Mouse (Mus musculus): ENCODE results near the gene Olfr867. TPM values are rescaled to one million over a fixed set of nuclear protein-coding genes. Genes with fewer than 3 reads are reported as not detected.

Olfr867 gene
- polyA plus RNA-seq (2015; fragmentation: Nextera tagmentation; extraction: Ambion mirVana), result not detected in 2 replicates

GRCm38 (mm10) chr9:20057462-20057861, at the start of gene Olfr867:
Olfr867 (minus strand) TSS chr9:20057562.

GRCm38 (mm10) chr9:20098326-20098725, 41.0 kb upstream of the Olfr867 start, which contains the start of gene Olfr868:
Olfr868 (plus strand) TSS chr9:20098626.

GRCm38 (mm10) chr9:20027935-20028334, 29.4 kb downstream of the Olfr867 start, which contains the start of gene Olfr866:
Olfr866 (minus strand) TSS chr9:20028035.

Small RNA genes lying within 50 kb of the gene (microRNA-seq; reads per million reads assigned to microRNA genes)
- gene Gm26231 (not detected), gene Gm44395 (not detected)

Other genes with a start within 250 kb of the Olfr867 start
- gene Olfr860, start 207.8 kb downstream of the Olfr867 start, polyA plus RNA-seq (2015; fragmentation: Nextera tagmentation; extraction: Ambion mirVana), result not detected in 2 replicates
- gene Olfr862, start 169.6 kb downstream of the Olfr867 start, polyA plus RNA-seq (2015; fragmentation: Nextera tagmentation; extraction: Ambion mirVana), result not detected in 2 replicates
- 0.17 and 0.19 TPM in 2 replicates for gene Olfr77, start 140.7 kb downstream of the Olfr867 start, polyA plus RNA-seq (2015; fragmentation: Nextera tagmentation; extraction: Ambion mirVana)
- gene Olfr866, start 29.5 kb downstream of the Olfr867 start, polyA plus RNA-seq (2015; fragmentation: Nextera tagmentation; extraction: Ambion mirVana), result not detected in 2 replicates
- gene Olfr868, start 41.1 kb upstream of the Olfr867 start, polyA plus RNA-seq (2015; fragmentation: Nextera tagmentation; extraction: Ambion mirVana), result not detected in 2 replicates
- gene Olfr869, start 71.4 kb upstream of the Olfr867 start, polyA plus RNA-seq (2015; fragmentation: Nextera tagmentation; extraction: Ambion mirVana), result not detected in 2 replicates
- gene Olfr870, start 116.5 kb upstream of the Olfr867 start, polyA plus RNA-seq (2015; fragmentation: Nextera tagmentation; extraction: Ambion mirVana), result not detected in 2 replicates
- gene Olfr871, start 154.6 kb upstream of the Olfr867 start, polyA plus RNA-seq (2015; fragmentation: Nextera tagmentation; extraction: Ambion mirVana), result not detected in 2 replicates
- gene Olfr872, start 179.6 kb upstream of the Olfr867 start, polyA plus RNA-seq (2015; fragmentation: Nextera tagmentation; extraction: Ambion mirVana), result not detected in 2 replicates
- gene Olfr39, start 224.8 kb upstream of the Olfr867 start, polyA plus RNA-seq (2015; fragmentation: Nextera tagmentation; extraction: Ambion mirVana), result not detected in 2 replicates
- gene Olfr873, start 241.0 kb upstream of the Olfr867 start, polyA plus RNA-seq (2015; fragmentation: Nextera tagmentation; extraction: Ambion mirVana), result not detected in 2 replicates

Measured in neural tube, postnatal 0 days (tissue).